Mouse (Mus musculus) layer of hippocampus, adult 6 months (tissue): Measurements from ENCODE around the gene Pus3. TPM values are rescaled to one million over a fixed set of nuclear protein-coding genes. Genes with fewer than 3 reads are reported as not detected.

ENCODE experiments used
- long read RNA-seq, 2 experiments: library from polyadenylated mRNA; unstranded; transcript quantifications; one replicate each; pipeline ENCODE4 v2.0.0; 2019 to 2020
- polyA plus RNA-seq: library from polyadenylated mRNA; unstranded; fragments of <200 nt; fragmentation: Nextera tagmentation; gene quantifications from 2 replicates; pipeline ENCODE4 v1.2.3, GENCODE M21; 2021

Pus3 gene
- 4.7 and 6.0 TPM in 2 replicates for polyA plus RNA-seq
- long read RNA-seq, experiment 1, transcript Pus3-201 (4 exons, 2,019 nt) = major isoform, 8 of 13 reads
- long read RNA-seq, experiment 1, partial matches to known transcripts = 2 of 13 reads
- long read RNA-seq, experiment 1, other reads (novel, unspliced or antisense) = 2 of 13 reads
- long read RNA-seq, experiment 2, transcript Pus3-201 (4 exons, 2,019 nt) = major isoform, 23 of 41 reads
- long read RNA-seq, experiment 2, partial matches to known transcripts = 11 of 41 reads
- long read RNA-seq, experiment 2, other reads (novel, unspliced or antisense) = 3 of 41 reads

DNA sequence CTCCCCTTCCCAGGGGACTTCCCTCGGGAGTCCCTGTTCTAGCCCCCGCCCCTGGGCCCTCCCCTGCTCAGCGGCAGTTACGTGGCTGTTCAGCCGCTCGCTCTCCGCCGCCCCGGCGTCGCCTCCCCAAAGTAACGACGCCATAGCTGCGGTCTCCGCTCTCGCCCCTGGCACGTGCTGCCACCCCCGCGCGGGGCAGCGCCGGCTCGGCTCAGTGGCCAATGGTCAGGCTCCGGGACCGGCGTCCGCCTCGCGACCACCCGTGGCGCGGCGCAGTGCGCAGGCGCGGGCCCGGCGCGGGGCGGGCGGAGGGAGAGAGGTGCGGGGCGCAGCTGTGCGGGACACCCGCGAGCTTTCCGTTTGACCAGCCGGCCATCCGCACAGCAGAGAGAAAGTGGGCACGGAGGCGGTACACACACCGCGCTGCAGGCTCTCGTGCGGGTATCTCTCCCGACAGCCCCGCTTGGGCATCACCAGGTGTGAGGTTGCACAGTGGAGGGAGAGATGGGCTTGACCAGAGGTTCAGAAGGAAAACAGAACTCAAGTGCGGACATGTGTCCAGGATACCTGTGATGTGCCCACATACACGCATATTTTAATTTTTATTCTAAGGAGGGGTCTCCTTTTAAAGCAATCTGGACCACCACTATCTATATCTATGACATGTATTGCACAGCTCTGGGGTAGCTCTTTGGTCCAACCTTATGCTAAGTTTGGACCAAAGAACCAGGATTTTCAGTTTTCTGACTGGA lies at the start of gene Pus3, which contains the start of gene Ddx25:
Gene Pus3, plus strand, starts transcription at position 339 of the 752 bp plus-strand sequence.
Gene Ddx25, minus strand, starts transcription at position 272 of the 752 bp plus-strand sequence.

DNA sequence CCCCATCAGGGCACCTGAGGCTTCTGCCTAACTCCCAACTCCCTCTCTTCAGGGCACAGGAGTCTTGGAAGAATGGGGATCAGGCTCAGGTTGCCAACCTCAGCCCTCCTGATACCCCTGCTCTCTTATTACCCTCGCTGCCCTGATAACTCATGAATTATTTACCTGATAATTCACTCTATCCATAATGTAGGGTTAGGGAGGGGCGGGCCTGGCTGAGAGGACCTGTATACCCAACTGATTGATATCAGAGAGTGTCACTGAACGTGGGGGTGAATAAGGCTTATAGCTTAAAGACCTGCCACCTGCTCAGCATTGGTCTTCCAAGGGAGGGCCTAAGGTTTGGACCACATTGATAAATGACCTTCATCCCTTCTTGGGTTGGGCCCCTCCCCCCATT lies 40.2 kb upstream of the Pus3 start, which contains the start of gene Gm1113:
Gene Gm1113, minus strand, starts transcription at position 101 of the 400 bp plus-strand sequence.

GRCm38 (mm10) chr9:35569571-35570534 lies 11.5 kb downstream of the Pus3 start, which contains the start of the genes Pate2 and Hyls1:
Gene Pate2, plus strand, starts transcription at chr9:35570284.
Gene Hyls1, minus strand, starts transcription at chr9:35570398.

DNA sequence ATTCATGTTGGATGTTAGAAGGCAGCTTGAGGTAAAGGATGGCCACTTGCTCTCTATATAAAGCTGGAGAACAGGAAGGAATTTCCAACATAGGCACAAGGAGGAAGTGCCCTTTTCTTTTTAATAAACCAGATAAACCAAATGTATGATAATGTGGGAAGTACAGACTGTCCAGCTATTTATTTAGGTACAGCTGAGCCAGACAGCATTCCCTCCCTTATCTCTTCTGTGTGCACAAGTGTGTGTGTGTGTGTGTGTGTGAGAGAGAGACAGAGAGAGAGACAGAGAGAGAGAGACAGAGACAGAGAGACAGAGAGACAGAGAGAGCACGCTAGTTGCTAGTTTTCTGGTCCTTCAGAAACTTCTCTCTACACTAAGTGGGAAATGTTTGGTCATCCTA lies 53.4 kb downstream of the Pus3 start, which contains the start of gene Pate4:
Gene Pate4, minus strand, starts transcription at position 101 of the 400 bp plus-strand sequence.

Other genes with a start within 250 kb of the Pus3 start
- gene Cdon, start 137.5 kb upstream of the Pus3 start, polyA plus RNA-seq = 0.45 and 0.52 TPM in 2 replicates
- not detected in 2 replicates for gene Gm1113, start 40.3 kb upstream of the Pus3 start, polyA plus RNA-seq
- gene Ddx25, start 67 bp upstream of the Pus3 start, polyA plus RNA-seq = 17.9 and 21.0 TPM in 2 replicates
- 0.23 and 0.25 TPM in 2 replicates for gene Pate2, start 11.7 kb downstream of the Pus3 start, polyA plus RNA-seq
- 4.0 and 5.2 TPM in 2 replicates for gene Hyls1, start 11.8 kb downstream of the Pus3 start, polyA plus RNA-seq
- gene Pate4, start 53.3 kb downstream of the Pus3 start, polyA plus RNA-seq = not detected in 2 replicates
- not detected in 2 replicates for gene Pate3, start 89.6 kb downstream of the Pus3 start, polyA plus RNA-seq
- not detected in 2 replicates for gene Pate1, start 128.8 kb downstream of the Pus3 start, polyA plus RNA-seq
- gene Gm17677, start 182.5 kb downstream of the Pus3 start, polyA plus RNA-seq = not detected in 2 replicates
- gene Gm17727, start 219.5 kb downstream of the Pus3 start, polyA plus RNA-seq = not detected in 2 replicates
- not detected in 2 replicates for gene Gm27235, start 231.5 kb downstream of the Pus3 start, polyA plus RNA-seq
- not detected in 2 replicates for gene D730048I06Rik, start 231.5 kb downstream of the Pus3 start, polyA plus RNA-seq